Mouse (Mus musculus) neural tube, embryonic 13.5 days (tissue): Measurements from ENCODE around the gene Agtr1b. TPM values are rescaled to one million over a fixed set of nuclear protein-coding genes. Genes with fewer than 3 reads are reported as not detected.

ENCODE experiments used
- ATAC-seq: fragments of 200-750 bp; cut with Nextera tagmentation; 2 replicates; pipeline ENCODE4 v1.8.0; 2017; ENCODE audit warnings: low read depth, mild to moderate bottlenecking, moderate TSS enrichment, moderate library complexity
- H3K27ac ChIP-seq: fragments of 300-500 bp; sonication (generic); replicated peaks from 2 replicates; pipeline ENCODE4 v1.5.1; 2015; ENCODE audit warnings: moderate library complexity, mild to moderate bottlenecking, inconsistent platforms
- H3K27me3 ChIP-seq: fragments of 300-500 bp; sonication (generic); 2 replicates; pipeline ENCODE4 v1.6.1; 2015; ENCODE audit warnings: mild to moderate bottlenecking, inconsistent platforms
- H3K36me3 ChIP-seq: fragments of 300-500 bp; sonication (generic); 2 replicates; pipeline ENCODE4 v1.6.1; 2015; ENCODE audit warnings: mild to moderate bottlenecking, inconsistent platforms
- H3K4me1 ChIP-seq: fragments of 300-500 bp; sonication (generic); replicated peaks from 2 replicates; pipeline ENCODE4 v1.6.1; 2015; ENCODE audit warnings: inconsistent platforms
- H3K4me2 ChIP-seq: fragments of 300-500 bp; sonication (generic); 2 replicates; pipeline ENCODE4 v1.6.1; 2015; ENCODE audit warnings: inconsistent platforms, mild to moderate bottlenecking, moderate library complexity
- H3K4me3 ChIP-seq: fragments of 300-500 bp; sonication (generic); 2 replicates; pipeline ENCODE4 v1.5.1; 2015; ENCODE audit warnings: mild to moderate bottlenecking, inconsistent platforms
- H3K9ac ChIP-seq: fragments of 300-500 bp; sonication (generic); 2 replicates; pipeline ENCODE4 v1.6.1; 2015; ENCODE audit warnings: moderate library complexity, mild to moderate bottlenecking, inconsistent platforms
- H3K9me3 ChIP-seq: fragments of 300-500 bp; sonication (generic); 2 replicates; pipeline ENCODE4 v1.6.1; 2016; ENCODE audit warnings: inconsistent platforms
- WGBS: fragments of 180-500 bp; shearing (Covaris S2); methylation state at CpG from one replicate; pipeline ENCODE4 v1.1.7; 2015; 5-methylcytosine and 5-hydroxymethylcytosine counted together
- polyA plus RNA-seq: library from polyadenylated mRNA; unstranded; fragments of >200 nt; fragmentation: Nextera tagmentation; extraction: Ambion mirVana; gene quantifications from 2 replicates; pipeline ENCODE4 v1.2.1, GENCODE M21; 2015

Agtr1b gene
- 0.17 and 0.36 TPM in 2 replicates for polyA plus RNA-seq

- Histone ChIP-seq H3K4me3 (peak within 1 kb of the TSS; percentile 29), H3K36me3 (no peaks in the 10 kb centered on the region), H3K27me3 (no peaks in the 10 kb centered on the region), H3K9ac (peak within 1 kb of the TSS; percentile 57; the same call in 1 of the 2 replicates), H3K4me1 (peaks cover 11% of the 10 kb centered on the region), H3K9me3 (no peaks in the 10 kb centered on the region), H3K4me2 (peak within 1 kb of the TSS; percentile 57), H3K27ac (no peak within 1 kb of the TSS)
- ATAC-seq, result peak; percentile 86
- WGBS, result 12% methylated on average over 19 of the region's 19 CpGs
Observed at GRCm38 (mm10) chr3:20366558-20367522, at the start of gene Agtr1b. Gene Agtr1b (minus strand): TSS chr3:20367177.

- no peaks in the 10 kb centered on the region for H3K4me1 ChIP-seq
- no peak for ATAC-seq
- H3K4me2 ChIP-seq, result no peak overlapping the region
- no peak overlapping the region for H3K9ac ChIP-seq
- no peaks in the 10 kb centered on the region for H3K36me3 ChIP-seq
- H3K9me3 ChIP-seq, result no peaks in the 10 kb centered on the region
- no peak overlapping the region for H3K4me3 ChIP-seq
- no peak overlapping the region for H3K27ac ChIP-seq
- H3K27me3 ChIP-seq, result no peaks in the 10 kb centered on the region
Observed at GRCm38 (mm10) chr3:20353598-20353997, 13.4 kb downstream of the Agtr1b start.

- Histone ChIP-seq H3K27me3 (no peaks in the 10 kb centered on the region), H3K4me3 (no peak overlapping the region), H3K4me1 (no peaks in the 10 kb centered on the region), H3K9ac (no peak overlapping the region), H3K9me3 (no peaks in the 10 kb centered on the region), H3K4me2 (no peak overlapping the region), H3K27ac (no peak overlapping the region), H3K36me3 (no peaks in the 10 kb centered on the region)
- ATAC-seq, result no peak
Observed at GRCm38 (mm10) chr3:20348206-20348605, 18.8 kb downstream of the Agtr1b start.

- WGBS, result 87% methylated on average over 1 of the region's 1 CpGs
- H3K4me2 ChIP-seq, result no peak overlapping the region
Observed at GRCm38 (mm10) chr3:20340402-20340801, 26.6 kb downstream of the Agtr1b start.

GRCm38 (mm10) chr3:20334681-20335080 lies 32.3 kb downstream of the Agtr1b start:
- Histone ChIP-seq H3K36me3 (no peaks in the 10 kb centered on the region), H3K9ac (no peak overlapping the region), H3K27me3 (no peaks in the 10 kb centered on the region), H3K4me2 (no peak overlapping the region), H3K9me3 (no peaks in the 10 kb centered on the region), H3K27ac (no peak overlapping the region), H3K4me1 (no peaks in the 10 kb centered on the region), H3K4me3 (no peak overlapping the region)
- ATAC-seq, result no peak
- WGBS, result 68% methylated on average over 5 of the region's 5 CpGs

More at GRCm38 (mm10) chr3:20340402-20340801, 26.6 kb downstream of the Agtr1b start:
- ATAC-seq, result no peak
- no peak overlapping the region for H3K4me3 ChIP-seq
- H3K27ac ChIP-seq, result no peak overlapping the region
- no peaks in the 10 kb centered on the region for H3K36me3 ChIP-seq
- H3K27me3 ChIP-seq, result no peaks in the 10 kb centered on the region
- no peaks in the 10 kb centered on the region for H3K9me3 ChIP-seq
- H3K4me1 ChIP-seq, result no peaks in the 10 kb centered on the region
- no peak overlapping the region for H3K9ac ChIP-seq

GRCm38 (mm10) chr3:20317233-20317632 lies 49.7 kb downstream of the Agtr1b start:
- no peaks in the 10 kb centered on the region for H3K36me3 ChIP-seq
- no peak overlapping the region for H3K4me2 ChIP-seq
- no peaks in the 10 kb centered on the region for H3K27me3 ChIP-seq
- H3K4me3 ChIP-seq, result no peak overlapping the region
- no peak overlapping the region for H3K27ac ChIP-seq
- H3K9ac ChIP-seq, result no peak overlapping the region
- no peaks in the 10 kb centered on the region for H3K9me3 ChIP-seq
- H3K4me1 ChIP-seq, result no peaks in the 10 kb centered on the region
- ATAC-seq, result no peak
- WGBS, result 11% methylated on average over 1 of the region's 1 CpGs

GRCm38 (mm10) chr3:20309142-20309541 lies 57.8 kb downstream of the Agtr1b start:
- no peaks in the 10 kb centered on the region for H3K4me1 ChIP-seq
- H3K27ac ChIP-seq, result no peak overlapping the region
- H3K27me3 ChIP-seq, result no peaks in the 10 kb centered on the region
- no peak overlapping the region for H3K4me2 ChIP-seq
- ATAC-seq, result no peak
- no peak overlapping the region for H3K9ac ChIP-seq
- H3K4me3 ChIP-seq, result no peak overlapping the region
- H3K9me3 ChIP-seq, result no peaks in the 10 kb centered on the region
- 87% methylated on average over 4 of the region's 4 CpGs for WGBS
- no peaks in the 10 kb centered on the region for H3K36me3 ChIP-seq

- 88% methylated on average over 4 of the region's 4 CpGs for WGBS
- H3K4me3 ChIP-seq, result no peak overlapping the region
- H3K4me1 ChIP-seq, result no peaks in the 10 kb centered on the region
- ATAC-seq, result no peak
- H3K9me3 ChIP-seq, result no peaks in the 10 kb centered on the region
- no peak overlapping the region for H3K27ac ChIP-seq
- no peaks in the 10 kb centered on the region for H3K27me3 ChIP-seq
- H3K9ac ChIP-seq, result no peak overlapping the region
- H3K4me2 ChIP-seq, result no peak overlapping the region
- no peaks in the 10 kb centered on the region for H3K36me3 ChIP-seq
Observed at GRCm38 (mm10) chr3:20307256-20307655, 59.7 kb downstream of the Agtr1b start.

- ATAC-seq, result no peak
Observed at GRCm38 (mm10) chr3:20304758-20305352, 62.1 kb downstream of the Agtr1b start.

GRCm38 (mm10) chr3:20295546-20295945 lies 71.4 kb downstream of the Agtr1b start:
- Histone ChIP-seq H3K27ac (no peak overlapping the region), H3K36me3 (no peaks in the 10 kb centered on the region), H3K9me3 (no peaks in the 10 kb centered on the region), H3K4me1 (no peaks in the 10 kb centered on the region), H3K9ac (no peak overlapping the region), H3K4me2 (no peak overlapping the region), H3K4me3 (no peak overlapping the region), H3K27me3 (no peaks in the 10 kb centered on the region)
- ATAC-seq, result no peak
- 86% methylated on average over 3 of the region's 3 CpGs for WGBS

More at GRCm38 (mm10) chr3:20304758-20305352, 62.1 kb downstream of the Agtr1b start:
- no peak overlapping the region for H3K4me2 ChIP-seq
- H3K4me3 ChIP-seq, result no peak overlapping the region
- no peaks in the 10 kb centered on the region for H3K27me3 ChIP-seq
- no peaks in the 10 kb centered on the region for H3K36me3 ChIP-seq
- 63% methylated on average over 2 of the region's 2 CpGs for WGBS
- no peaks in the 10 kb centered on the region for H3K4me1 ChIP-seq
- H3K27ac ChIP-seq, result no peak overlapping the region
- no peaks in the 10 kb centered on the region for H3K9me3 ChIP-seq
- H3K9ac ChIP-seq, result no peak overlapping the region

GRCm38 (mm10) chr3:20294542-20295348 lies 72.2 kb downstream of the Agtr1b start:
- no peak for ATAC-seq
- Histone ChIP-seq H3K4me2 (no peak overlapping the region), H3K4me1 (no peaks in the 10 kb centered on the region), H3K27ac (no peak overlapping the region), H3K27me3 (no peaks in the 10 kb centered on the region), H3K4me3 (no peak overlapping the region), H3K36me3 (no peaks in the 10 kb centered on the region), H3K9ac (no peak overlapping the region), H3K9me3 (no peaks in the 10 kb centered on the region)
- WGBS, result 80% methylated on average over 9 of the region's 9 CpGs

GRCm38 (mm10) chr3:20291370-20291769 lies 75.6 kb downstream of the Agtr1b start:
- Histone ChIP-seq H3K27ac (no peak overlapping the region), H3K27me3 (no peaks in the 10 kb centered on the region), H3K9ac (no peak overlapping the region), H3K4me2 (no peak overlapping the region), H3K4me3 (no peak overlapping the region), H3K9me3 (no peaks in the 10 kb centered on the region), H3K4me1 (no peaks in the 10 kb centered on the region), H3K36me3 (no peaks in the 10 kb centered on the region)
- ATAC-seq, result no peak
